Mouse (Mus musculus): Measurements from ENCODE around the gene Mical1. TPM values are rescaled to one million over a fixed set of nuclear protein-coding genes. Genes with fewer than 3 reads are reported as not detected.

The Mical1 gene
- polyA plus RNA-seq (2014; fragmentation: Illumina TruSeq; extraction: RNeasy Lipid Tissue Mini Kit (QIAGEN cat#74804); ENCODE audit: low read depth, low replicate concordance), result 17.7 TPM

GRCm38 (mm10) chr10:41476171-41477017 is at the start of gene Mical1:
Mical1 (plus strand) TSS chr10:41476314.

GRCm38 (mm10) chr10:41450137-41450670 is 25.9 kb upstream of the Mical1 start, which contains the start of gene Zbtb24:
Zbtb24 (plus strand) TSS chr10:41450383.

GRCm38 (mm10) chr10:41489708-41490517 is 13.8 kb downstream of the Mical1 start, which contains the start of the genes Smpd2 and Ppil6:
Smpd2 (minus strand) TSS chr10:41490369.
Ppil6 (plus strand) TSS chr10:41490439.

GRCm38 (mm10) chr10:41518981-41519618 is 43.0 kb downstream of the Mical1 start, which contains the start of gene Cd164:
Cd164 (plus strand) TSS chr10:41519414.

Other genes starting within 250 kb of the Mical1 start
- gene Fig4, start 173.1 kb upstream of the Mical1 start, polyA plus RNA-seq (2014; fragmentation: Illumina TruSeq; extraction: RNeasy Lipid Tissue Mini Kit (QIAGEN cat#74804); ENCODE audit: low read depth, low replicate concordance), result 32.6 TPM
- gene Ak9, start 172.3 kb upstream of the Mical1 start, polyA plus RNA-seq (2014; fragmentation: Illumina TruSeq; extraction: RNeasy Lipid Tissue Mini Kit (QIAGEN cat#74804); ENCODE audit: low read depth, low replicate concordance), result not detected
- gene Zbtb24, start 25.9 kb upstream of the Mical1 start, polyA plus RNA-seq (2014; fragmentation: Illumina TruSeq; extraction: RNeasy Lipid Tissue Mini Kit (QIAGEN cat#74804); ENCODE audit: low read depth, low replicate concordance), result 7.2 TPM
- 38.8 TPM for gene Smpd2, start 14.1 kb downstream of the Mical1 start, polyA plus RNA-seq (2014; fragmentation: Illumina TruSeq; extraction: RNeasy Lipid Tissue Mini Kit (QIAGEN cat#74804); ENCODE audit: low read depth, low replicate concordance)
- 1.8 TPM for gene Ppil6, start 14.1 kb downstream of the Mical1 start, polyA plus RNA-seq (2014; fragmentation: Illumina TruSeq; extraction: RNeasy Lipid Tissue Mini Kit (QIAGEN cat#74804); ENCODE audit: low read depth, low replicate concordance)
- gene Cd164, start 43.1 kb downstream of the Mical1 start, polyA plus RNA-seq (2014; fragmentation: Illumina TruSeq; extraction: RNeasy Lipid Tissue Mini Kit (QIAGEN cat#74804); ENCODE audit: low read depth, low replicate concordance), result 124 TPM
- not detected for gene Ccdc162, start 240.3 kb downstream of the Mical1 start, polyA plus RNA-seq (2014; fragmentation: Illumina TruSeq; extraction: RNeasy Lipid Tissue Mini Kit (QIAGEN cat#74804); ENCODE audit: low read depth, low replicate concordance)